Mouse (Mus musculus) layer of hippocampus, adult 9-10 months (tissue): ENCODE results near the gene Sorcs2.

Experiments used
- DNase-seq: peaks from one replicate; pipeline ENCODE4 v3.0.0; 2022; ENCODE audit warnings: low spot score

Gene Sorcs2

DNA sequence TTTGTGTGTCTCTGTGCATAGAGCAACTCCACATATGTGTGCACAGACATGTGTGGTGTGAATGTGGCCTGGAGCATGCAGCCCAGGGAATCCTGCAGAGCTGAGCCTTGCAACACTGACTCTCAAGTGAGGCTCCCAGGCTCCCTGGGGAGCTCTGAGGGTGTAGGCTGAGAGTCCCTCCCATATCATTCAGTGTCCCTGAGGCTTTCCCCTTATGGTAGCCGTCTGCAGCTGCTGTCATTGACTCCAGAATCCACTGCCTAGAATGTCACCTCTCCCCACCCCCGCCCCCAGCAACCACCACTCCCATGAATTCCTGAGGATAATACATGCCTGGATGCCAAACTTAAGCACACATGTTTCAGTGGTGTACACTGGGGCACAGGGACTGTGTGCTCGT lies 269.4 kb downstream of the Sorcs2 start:
- no peak for DNase-seq

DNA sequence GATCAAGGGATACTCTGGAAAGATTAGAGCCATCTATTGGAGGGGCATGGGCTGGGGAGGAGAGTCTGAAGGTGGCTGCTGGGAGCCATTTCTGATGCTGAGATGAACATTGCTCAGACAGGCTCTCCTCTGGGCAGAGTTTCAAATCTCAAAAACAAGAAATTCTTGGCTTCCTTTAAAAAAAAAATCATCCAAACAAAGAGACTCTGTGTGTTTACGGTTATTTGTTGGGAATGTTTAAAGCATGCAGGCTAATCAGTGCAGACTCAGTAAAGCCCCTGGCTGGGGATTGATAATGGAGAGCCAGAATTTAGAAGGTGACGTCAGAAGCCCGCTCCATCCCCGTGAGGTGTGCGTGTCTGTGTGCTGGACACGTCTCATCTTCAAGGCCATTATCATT lies 272.9 kb downstream of the Sorcs2 start:
- DNase-seq: no peak

DNA sequence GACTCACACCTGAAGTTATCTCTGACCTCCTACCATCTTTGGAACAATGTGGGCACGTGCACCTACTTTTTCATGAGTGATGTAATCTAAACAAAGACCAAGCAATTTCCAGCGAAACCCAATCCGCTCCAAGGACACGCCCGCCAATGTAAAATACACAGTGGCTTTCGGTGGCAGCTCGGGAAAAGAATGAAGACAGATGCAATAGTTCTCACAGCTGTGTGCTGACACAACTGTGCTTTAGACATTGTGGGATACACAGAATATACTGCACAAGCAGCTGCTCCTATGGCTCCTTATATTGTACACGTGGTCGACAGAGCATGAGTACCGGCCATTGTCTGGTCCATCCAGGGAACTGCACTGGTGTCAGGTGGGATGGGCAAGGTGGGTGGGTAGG lies 275.0 kb downstream of the Sorcs2 start:
- no peak for DNase-seq

DNA sequence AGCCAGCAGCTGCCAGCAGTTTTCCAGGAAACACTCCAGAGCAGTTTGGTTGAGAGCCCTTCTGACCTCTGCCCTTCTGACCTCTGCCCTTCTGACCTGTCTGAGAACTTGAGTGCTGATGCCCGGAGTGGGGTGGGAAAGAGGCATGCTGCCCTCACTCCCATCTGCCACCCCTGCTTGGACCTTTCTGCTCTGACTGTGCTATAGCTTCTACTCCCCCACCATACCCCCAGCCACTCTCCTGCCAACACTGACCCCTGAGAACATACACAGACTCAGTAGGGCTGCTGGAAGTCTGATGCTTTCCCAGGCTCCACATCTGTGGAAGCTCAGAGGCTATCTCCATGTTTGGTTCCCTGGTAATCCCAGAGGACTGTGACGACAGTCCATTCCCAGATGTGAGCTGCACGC lies 277.0 kb downstream of the Sorcs2 start:
- no peak for DNase-seq

DNA sequence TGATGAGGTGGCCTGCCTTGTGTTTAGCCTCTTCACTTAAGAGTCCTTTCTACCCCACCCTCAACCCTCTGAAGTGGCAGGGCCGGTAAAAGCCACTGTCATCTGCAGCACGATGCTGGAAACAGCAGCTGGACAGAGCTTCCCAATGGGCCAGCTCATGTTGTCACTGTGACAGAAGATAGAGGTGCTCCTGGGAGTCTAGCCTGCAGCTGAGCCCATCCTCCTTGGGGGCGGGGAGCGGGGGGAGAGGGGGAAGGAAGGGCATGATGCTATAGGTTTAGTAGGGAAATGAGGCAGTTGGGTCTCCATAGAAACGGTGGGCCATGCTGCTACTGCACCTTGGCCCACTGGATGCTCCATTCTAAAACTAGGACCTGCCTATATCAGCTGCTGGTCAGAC lies 279.9 kb downstream of the Sorcs2 start:
- no peak for DNase-seq

DNA sequence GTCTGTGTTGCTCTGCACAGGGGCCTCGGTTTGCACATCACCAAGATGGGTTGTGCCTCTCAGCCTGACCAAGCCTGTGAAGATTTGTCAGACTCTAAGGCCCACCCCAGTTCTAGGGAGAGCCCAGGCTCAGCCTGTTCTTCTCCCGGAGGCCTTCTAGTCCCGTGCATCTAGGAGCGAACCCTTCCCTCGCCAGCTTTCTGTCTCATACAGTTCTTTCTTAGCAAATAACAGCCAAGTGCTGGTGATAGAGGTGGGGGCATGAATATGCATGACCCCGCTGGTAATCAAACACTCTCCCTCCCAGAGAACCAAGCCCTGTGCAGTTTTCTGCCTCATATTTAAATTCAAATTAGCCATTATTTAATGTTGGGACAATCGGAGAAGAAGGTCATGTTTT lies 282.4 kb downstream of the Sorcs2 start:
- no peak for DNase-seq

DNA sequence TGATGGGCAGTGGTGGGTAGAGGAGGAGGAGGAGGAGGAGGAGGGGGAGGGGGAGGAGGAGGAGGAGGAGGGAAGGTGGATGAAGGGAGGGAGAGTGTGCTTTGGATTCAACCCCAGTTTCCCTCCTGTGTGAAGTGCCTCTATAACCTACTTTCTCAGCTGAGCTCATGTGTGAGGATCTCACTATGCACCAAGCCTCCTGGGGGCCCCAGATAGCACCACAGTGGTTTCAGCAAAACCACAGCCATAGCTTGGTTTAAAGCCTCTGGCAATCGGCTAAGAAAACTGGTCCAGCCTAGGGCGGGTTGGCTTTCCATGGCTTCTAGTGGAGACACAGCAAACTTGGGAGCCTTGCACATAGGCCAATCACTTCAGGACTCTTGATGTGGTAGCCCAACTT lies 284.2 kb downstream of the Sorcs2 start:
- DNase-seq: no peak

DNA sequence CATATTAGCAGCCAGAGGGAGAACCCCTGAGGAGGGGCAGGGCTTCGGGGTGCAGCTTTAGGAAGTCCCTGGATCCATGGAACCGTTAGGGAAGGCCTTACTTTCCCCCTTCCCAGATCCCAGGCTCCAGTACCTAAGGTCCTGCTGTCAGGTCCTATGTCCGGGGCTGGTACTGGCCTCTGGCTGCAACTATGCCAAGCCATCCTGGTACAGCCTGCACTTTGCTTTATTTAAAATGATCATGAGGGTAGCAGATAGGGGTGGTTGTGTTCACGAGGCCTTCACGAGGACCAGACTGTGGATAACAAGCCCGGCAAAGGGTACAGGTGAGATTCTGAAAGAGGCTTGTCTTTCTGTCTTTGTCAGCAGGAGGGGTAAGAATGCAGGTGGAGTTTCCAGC lies 285.2 kb downstream of the Sorcs2 start:
- no peak for DNase-seq

DNA sequence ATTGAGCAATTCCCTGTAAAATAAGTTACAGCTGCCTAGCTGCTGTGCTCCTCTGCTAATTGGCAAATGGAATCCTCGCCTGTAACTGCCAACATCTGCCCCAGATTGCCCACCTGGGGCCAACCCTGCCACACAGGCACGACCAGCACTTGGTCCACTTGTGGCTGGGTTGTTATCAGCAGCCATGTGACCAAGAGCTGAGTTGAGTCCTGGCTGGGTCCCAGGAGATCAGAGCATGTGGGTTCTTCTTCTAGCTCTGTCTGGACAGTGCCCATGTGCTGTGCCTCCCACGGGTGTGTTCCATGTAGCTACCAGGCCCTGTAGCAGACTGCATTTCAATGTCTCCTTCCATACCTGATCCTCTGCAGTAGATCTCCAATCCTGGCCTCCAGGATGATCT lies 286.4 kb downstream of the Sorcs2 start:
- DNase-seq: no peak

DNA sequence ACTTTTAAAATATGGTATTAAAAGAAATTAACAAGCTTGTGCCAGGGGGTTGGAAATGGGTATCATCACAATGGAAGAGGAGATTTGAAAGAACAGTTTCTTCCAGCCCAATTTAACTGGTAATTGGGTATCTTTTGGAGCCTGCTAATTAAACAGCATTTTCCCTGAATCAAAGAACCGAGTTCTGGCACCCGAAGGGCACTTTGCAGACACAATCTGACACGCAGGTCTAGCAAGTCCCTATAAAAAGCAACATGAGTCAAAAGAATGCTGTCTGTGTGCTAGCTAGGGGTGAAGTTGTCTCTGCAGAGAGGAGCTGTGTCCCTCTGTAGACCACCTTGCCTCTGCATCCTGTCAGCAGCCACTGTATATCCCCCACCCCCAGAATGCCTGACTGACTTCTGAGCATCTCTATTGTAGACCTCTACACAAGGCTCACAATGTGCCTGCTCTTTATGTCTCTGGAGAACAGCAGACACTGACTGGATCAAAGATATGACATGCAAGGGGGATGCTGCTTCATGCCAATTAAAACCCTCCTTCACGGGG lies 289.5 kb downstream of the Sorcs2 start:
- no peak for DNase-seq

DNA sequence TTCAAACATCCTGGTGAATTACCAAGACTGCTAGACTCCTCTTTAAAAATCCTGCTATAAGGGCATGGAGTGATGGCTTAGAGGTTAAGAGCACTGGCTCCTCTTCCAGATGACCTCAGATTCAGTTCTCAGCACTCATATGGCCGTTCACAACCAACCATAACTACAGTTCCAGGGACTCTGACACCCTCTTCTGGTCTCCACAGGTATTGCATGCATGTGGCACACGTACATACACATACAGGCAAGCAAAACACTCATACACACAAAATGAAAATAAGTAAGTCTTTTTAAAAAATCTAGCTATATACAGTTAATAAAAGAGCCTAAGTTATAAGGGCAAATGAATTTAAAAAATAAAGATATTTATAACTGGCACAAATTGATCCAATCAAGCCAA lies 294.5 kb downstream of the Sorcs2 start:
- no peak for DNase-seq

DNA sequence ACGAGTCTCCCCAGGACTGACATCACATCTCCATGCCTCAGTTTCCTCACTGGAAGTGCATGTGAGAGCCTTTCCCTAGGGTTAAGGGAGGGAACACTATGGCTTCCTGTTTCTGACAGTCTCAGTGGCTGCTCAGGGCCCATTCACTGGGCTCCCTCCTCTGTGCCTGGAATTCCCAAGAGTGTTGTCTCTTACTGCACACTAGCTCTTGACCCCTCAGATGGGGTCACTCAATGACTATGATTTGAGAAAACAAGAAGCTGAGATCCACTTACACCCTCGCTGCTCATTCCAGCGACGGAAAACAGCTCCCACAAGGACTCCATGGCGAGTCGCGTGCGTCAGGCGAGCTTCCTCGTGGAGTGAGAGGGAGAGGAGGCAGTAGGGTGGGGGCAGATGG lies 296.8 kb downstream of the Sorcs2 start:
- DNase-seq: no peak

DNA sequence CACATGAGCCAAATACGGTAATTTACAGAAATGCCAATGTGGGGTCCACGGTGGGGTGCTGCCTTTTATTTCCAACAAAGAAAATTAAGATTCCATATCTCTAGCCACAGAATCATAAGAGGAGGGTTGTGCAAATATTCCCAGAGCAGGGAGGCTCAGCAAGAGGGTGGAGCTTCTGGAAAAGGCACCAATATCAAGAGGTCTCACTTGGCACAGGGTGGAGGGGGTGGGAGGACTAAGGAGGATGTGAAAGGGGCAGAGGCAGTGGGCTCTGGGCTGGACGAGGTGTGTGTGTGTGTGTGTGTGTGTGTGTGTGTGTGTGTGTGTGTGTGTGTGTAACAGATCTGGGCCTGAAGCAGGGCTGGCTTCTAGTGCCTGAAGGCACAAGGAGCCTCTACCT lies 297.5 kb downstream of the Sorcs2 start:
- DNase-seq: no peak

DNA sequence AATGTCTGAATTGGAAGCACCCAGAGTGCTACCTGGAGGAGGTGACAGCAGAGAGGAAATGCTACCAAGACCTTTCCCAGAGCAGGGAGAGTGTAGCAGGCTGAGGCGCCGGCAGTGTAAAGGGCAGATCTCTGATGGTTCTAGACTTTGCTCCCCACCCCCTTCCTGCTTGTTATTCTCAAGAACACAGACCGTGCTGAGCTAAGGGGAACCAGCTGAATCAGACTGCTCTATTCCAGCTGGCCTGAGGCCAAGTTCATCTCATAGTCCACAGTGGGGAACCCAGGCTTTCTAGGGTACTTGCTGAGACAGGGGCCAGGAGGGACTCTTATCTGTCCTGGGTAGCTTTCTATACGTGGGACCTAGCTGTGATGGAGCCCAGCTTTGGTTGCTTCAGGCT lies 298.3 kb downstream of the Sorcs2 start:
- no peak for DNase-seq

DNA sequence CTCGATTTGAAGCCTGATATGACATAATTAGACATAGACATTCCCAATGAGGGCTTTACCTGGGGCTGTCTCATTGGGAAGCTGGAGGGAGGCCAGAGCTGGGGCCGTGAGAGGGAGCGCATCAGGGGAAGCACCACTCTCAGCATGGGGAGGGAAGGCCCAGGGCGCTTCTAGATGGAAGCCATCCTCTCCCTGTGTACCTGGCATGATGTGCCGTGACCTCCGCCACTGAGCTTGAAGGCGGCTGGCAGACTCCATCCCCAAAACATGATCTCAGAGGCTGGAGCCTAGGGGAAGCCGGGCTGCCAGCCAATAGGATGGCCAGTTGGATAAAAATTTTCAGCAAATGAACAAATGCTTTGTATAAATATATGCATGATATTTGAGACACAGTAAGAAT lies 301.9 kb downstream of the Sorcs2 start:
- no peak for DNase-seq

DNA sequence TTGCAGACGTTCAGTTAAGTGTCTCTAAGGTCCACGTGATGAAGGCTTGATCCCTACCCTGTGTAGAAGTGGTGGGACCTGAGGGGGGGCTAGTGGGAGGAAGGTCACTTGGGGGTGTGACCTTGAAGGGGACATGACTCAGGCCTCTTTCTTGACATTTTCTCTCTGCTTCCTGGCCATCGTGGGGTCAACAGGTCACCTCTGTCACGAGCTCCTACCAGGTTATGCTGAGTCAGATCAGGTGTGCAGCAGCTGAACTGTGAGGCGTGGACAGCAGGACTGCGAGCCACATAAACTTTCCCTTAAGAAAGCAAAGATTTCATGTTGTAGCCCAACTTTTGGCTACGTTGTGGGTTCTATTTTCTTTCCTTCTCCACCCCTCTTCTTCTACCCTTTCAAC lies 307.9 kb downstream of the Sorcs2 start:
- no peak for DNase-seq

DNA sequence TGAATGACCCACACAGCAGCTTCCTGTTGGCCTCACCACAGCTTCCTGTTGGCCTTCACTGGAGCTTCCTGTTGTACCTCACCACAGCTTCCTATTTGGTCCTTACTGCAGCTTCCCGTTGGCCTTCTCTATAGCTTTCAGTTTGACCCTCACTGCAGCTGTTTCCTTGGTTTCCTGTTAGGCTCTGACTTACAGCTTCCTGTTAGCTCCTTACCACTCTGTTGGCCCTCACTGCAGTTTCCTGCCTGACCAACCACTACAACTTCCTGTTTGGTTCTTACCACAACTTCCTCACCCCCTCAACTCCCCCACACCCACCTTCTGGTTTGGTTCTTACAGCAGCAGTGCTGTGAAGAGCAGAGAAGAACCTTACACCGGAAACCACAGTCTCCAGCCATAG lies 308.7 kb downstream of the Sorcs2 start:
- no peak for DNase-seq

DNA sequence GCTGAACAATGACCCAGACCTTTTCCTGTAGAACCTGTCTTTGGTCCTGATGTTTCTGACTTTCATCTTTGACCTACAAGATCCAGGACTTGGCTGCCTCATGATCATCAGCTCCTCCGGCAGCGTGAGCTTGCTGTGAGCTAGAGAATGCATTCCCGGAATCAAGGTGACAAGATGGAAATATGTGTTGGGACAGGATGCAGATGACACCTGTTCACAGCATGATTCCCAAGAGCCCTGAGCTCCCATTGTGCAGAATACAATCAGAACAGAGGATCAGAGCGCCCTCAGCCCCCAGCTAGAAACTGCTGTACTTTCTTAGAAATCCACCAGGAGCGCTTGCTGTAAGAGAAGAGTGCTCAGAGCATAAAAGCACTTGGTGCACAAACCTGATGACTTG lies 311.0 kb downstream of the Sorcs2 start:
- DNase-seq: no peak

DNA sequence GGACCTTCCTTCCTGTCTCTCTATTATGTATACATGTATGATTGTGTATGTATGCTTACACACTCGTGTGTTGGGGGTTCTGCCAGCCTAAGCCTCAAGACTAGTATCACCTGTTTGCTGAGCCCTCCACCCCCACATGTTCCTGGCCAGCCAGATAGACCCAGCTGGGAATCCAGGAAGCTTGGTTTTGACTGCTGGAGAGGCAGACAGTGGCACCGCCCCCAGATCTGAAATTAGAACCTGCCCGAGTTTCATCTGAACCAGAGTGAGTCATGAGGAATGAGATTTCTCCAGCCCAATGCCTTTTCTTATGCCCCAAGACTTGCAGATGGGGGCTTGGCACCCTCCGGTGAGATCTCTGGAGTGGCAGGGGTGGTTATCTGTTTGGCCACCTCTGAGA lies 312.3 kb downstream of the Sorcs2 start:
- peak; percentile 37 for DNase-seq

DNA sequence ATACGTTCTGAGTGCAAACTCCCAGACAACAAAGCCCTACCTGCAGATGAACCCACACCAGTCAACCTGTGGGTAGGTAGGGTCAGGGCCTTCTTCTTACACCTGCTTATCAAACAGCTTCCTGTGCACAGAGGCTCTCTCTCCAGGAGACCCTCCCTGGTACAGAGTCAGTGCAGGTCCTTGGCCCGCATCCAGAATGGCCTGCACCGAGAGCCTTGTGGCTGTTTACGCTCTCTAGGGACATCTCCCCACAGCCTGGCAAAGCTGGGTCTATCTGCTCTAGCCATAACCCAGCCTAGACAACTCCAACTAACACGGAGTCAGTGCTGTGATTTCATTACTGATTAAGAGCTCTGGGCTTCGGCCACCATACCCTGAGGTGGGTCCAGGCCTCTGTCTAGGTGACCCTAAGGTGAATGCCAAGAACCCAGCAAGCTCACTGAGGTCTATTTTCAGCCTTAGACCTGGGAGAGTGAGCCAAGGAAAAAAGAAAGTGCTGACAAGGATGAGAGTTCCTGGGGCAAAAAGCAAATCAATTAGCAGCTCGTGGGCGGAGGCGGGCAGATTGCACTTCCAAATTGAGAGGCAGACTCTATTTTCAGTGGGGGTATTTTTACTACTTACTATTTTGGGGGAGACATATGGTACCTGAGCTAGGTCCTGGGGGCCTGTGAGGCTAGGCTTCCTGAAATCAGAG lies 313.9 kb downstream of the Sorcs2 start:
- no peak for DNase-seq

DNA sequence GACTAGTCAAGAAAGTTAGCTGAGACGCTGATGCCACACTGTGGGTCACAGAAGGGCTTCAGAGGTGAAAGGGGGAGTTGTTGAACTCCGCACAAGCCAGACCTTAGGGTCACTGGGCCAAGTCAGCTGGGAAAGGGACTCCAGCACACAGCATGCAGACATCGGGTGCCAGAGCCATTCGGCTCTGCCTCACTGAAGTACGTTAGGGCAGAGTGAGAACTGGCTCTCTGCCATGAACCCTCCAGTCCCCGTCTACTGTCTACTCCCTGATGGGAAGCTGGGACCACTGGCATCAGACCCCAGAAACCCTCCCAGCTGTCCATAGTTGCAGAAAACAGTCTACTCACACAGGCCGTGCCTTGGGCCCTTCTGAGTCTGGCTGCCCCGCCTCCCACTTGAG lies 316.9 kb downstream of the Sorcs2 start:
- DNase-seq: no peak

DNA sequence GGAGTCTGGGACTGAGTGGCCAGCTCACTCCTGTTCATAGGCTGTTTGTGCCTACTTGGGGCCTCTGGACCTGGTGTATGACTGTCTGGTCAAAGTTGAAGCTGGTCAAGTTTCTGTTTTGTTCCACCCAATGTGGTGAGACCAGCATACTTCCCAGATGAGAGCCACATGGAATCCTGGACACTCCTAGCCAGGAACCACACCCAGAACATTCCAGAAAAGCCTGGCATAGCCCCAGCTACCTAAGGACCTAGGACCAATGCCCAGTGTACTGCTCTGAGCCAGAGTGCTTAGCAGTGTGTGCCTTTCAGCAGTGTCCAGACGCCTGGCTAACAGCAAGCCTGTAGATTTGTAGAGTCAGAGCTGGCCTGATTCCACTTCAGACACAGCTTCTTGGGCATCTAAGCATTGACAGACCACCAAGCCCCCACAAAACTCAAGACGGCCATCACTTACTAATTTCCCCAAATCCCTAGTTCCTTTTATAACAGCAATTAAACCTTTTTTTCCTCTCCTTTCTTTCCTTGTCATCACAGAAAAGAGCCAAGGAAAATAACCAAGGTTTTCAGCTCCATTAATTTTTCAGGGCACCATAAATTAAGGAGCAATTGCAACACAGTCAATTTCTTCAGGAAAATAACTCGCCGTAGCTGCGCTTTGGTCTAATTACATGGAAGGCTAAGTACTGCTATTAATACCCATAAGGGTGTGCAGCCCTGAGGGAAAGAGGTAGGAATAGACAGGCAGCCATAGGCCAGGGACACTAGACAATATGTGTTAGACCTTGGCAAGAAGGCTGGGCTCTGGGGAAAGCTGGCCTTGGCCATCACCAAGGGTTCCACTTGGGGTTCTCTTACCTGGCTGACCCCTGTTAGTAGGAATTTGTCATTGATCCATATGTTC lies 322.5 kb downstream of the Sorcs2 start:
- no peak for DNase-seq
